Mouse (Mus musculus) liver, postnatal 0 days (tissue): ENCODE measurements at regions not wholly inside any gene's neighbourhood (a gene's known extent, or its start where the extent isn't known, plus 50 kb on each side); places are given as distances from the start of the nearest gene placed in this dataset.

Experiments used
- ATAC-seq: fragments of 200-750 bp; cut with Nextera tagmentation; 2 replicates; pipeline ENCODE4 v1.8.0; 2017; ENCODE audit warnings: mild to moderate bottlenecking, moderate library complexity
- DNase-seq: peaks from one replicate; pipeline ENCODE4 v3.0.0-alpha.2; 2016
- H3K27ac ChIP-seq: fragments of 300-500 bp; sonication (generic); 2 replicates; pipeline ENCODE4 v1.5.1; 2014; ENCODE audit warnings: antibody characterized with exemption, moderate library complexity, mild to moderate bottlenecking, low read depth
- H3K27me3 ChIP-seq: fragments of 300-500 bp; sonication (generic); 2 replicates; pipeline ENCODE4 v1.6.1; 2014; ENCODE audit warnings: low read length, control low read depth, mixed read lengths; ENCODE audit not compliant: insufficient read depth
- H3K36me3 ChIP-seq: fragments of 300-500 bp; sonication (generic); replicated peaks from 2 replicates; pipeline ENCODE4 v1.6.1; 2014; ENCODE audit warnings: mild to moderate bottlenecking, control low read depth, low read length, moderate library complexity, mixed read lengths; ENCODE audit not compliant: insufficient read depth
- H3K4me1 ChIP-seq: fragments of 300-500 bp; sonication (generic); 2 replicates; pipeline ENCODE4 v1.6.1; 2014; ENCODE audit warnings: antibody characterized with exemption, mild to moderate bottlenecking, control low read depth; ENCODE audit not compliant: insufficient read depth
- H3K4me2 ChIP-seq: fragments of 300-500 bp; sonication (generic); 2 replicates; pipeline ENCODE4 v1.6.1; 2014; ENCODE audit warnings: low read depth, mild to moderate bottlenecking, low read length, moderate library complexity, mixed read lengths
- H3K4me3 ChIP-seq: fragments of 300-500 bp; sonication (generic); 2 replicates; pipeline ENCODE4 v1.5.1; 2014; ENCODE audit warnings: low read depth, low read length
- H3K9ac ChIP-seq: fragments of 300-500 bp; sonication (generic); replicated peaks from 2 replicates; pipeline ENCODE4 v1.6.1; 2014; ENCODE audit warnings: mild to moderate bottlenecking, moderate library complexity
- H3K9me3 ChIP-seq: fragments of 300-500 bp; sonication (generic); 2 replicates; pipeline ENCODE4 v1.6.1; 2016; ENCODE audit warnings: mild to moderate bottlenecking, control low read depth, low read length, mixed read lengths
- CTCF ChIP-seq: sonication (generic); IDR thresholded peaks from 2 replicates; pipeline ENCODE4 v1.5.1; 2016; ENCODE audit warnings: antibody characterized with exemption, low read depth
- EP300 ChIP-seq: IDR thresholded peaks from 2 replicates; pipeline ENCODE4 v1.6.1; 2016; ENCODE audit warnings: antibody characterized with exemption, low read depth, mild to moderate bottlenecking
- WGBS: fragments of 180-500 bp; shearing (Covaris S2); extraction: QIAGEN DNeasy Blood & Tissue Kit; methylation state at CpG from one replicate; pipeline ENCODE4 v1.1.7; 2014; ENCODE audit not compliant: insufficient replicate concordance; 5-methylcytosine and 5-hydroxymethylcytosine counted together

DNA sequence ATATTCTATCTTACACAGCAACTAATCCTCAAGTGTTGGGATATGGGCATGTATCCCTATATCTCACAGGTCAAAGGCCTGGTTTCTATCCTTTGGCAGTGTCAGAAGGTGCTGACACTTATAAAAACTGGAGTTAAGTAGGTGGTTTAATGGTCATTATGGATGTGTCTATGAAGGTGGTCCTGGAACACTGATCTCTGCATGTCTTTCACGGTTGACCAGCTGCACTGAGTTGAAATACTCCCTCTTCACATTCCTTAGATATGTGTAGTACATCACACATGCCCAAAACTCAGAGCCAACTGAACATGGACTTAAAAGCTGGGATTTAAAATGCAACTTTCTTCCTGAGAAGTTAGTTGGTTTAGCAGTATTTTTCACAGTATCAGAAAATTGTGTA is 1107.7 kb upstream of the Flrt2 start:
- no peak overlapping the region for H3K27ac ChIP-seq
- no peaks in the 10 kb centered on the region for H3K36me3 ChIP-seq
- DNase-seq = no peak
- no peaks in the 10 kb centered on the region for H3K9me3 ChIP-seq
- 53% methylated on average over 1 of the region's 1 CpGs for WGBS
- TF ChIP-seq EP300 (no peak), CTCF (no peak)
- no peaks in the 10 kb centered on the region for H3K4me1 ChIP-seq
- no peak overlapping the region for H3K4me3 ChIP-seq
- H3K4me2 ChIP-seq = no peak overlapping the region
- ATAC-seq = no peak
- H3K27me3 ChIP-seq = no peaks in the 10 kb centered on the region
- H3K9ac ChIP-seq = no peak overlapping the region

DNA sequence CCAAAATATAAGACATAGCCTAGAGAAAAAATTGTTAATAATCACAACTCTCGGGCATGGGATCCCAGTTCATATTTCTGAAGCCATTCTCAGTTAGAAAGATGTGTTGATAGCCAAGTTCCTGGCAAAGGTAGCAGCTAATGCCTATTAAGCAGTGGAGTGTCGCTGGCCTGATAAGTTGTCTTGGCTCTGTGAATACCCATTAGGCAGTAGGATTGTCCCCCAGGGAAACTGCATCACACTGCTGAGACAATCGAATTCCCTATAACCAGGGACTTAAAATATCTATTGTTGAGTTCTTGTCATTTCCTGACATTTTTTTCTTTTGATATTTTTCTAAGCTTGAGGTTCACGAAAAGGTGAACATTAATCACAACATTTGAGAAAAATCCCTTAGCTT is 1105.0 kb upstream of the Flrt2 start:
- Histone ChIP-seq H3K4me3 (no peak overlapping the region), H3K36me3 (no peaks in the 10 kb centered on the region), H3K27me3 (no peaks in the 10 kb centered on the region), H3K9ac (no peak overlapping the region), H3K9me3 (no peaks in the 10 kb centered on the region), H3K4me2 (no peak overlapping the region), H3K27ac (no peak overlapping the region), H3K4me1 (no peaks in the 10 kb centered on the region)
- no peak for ATAC-seq
- 59% methylated on average over 4 of the region's 4 CpGs for WGBS
- TF ChIP-seq EP300 (no peak), CTCF (no peak)
- DNase-seq = no peak

DNA sequence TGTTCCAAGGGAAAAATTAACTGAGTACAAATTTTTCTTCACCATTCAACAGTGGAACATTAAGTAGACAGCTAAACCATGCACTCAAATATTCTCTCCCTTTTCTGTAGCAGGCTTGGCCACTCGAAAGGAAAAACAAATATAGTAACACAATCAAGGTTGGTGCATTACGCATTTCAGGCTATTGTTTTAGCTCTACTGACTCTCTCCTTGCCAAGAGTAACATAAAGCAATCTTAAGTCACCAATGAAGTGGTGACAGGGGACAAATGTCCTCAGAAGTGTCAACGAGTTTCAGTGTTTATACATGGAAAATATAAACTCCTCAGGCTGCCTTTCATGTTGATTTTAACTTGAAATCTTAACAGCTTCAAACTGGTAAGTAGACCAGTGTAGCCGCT is 1103.4 kb upstream of the Flrt2 start:
- 60% methylated on average over 4 of the region's 4 CpGs for WGBS
- DNase-seq (no peak), ATAC-seq (no peak)
- no peaks in the 10 kb centered on the region for H3K27me3 ChIP-seq
- H3K4me1 ChIP-seq = no peaks in the 10 kb centered on the region
- H3K36me3 ChIP-seq = no peaks in the 10 kb centered on the region
- H3K9ac ChIP-seq = no peak overlapping the region
- no peak overlapping the region for H3K4me3 ChIP-seq
- no peak for TF ChIP-seq CTCF
- TF ChIP-seq EP300 = no peak
- H3K4me2 ChIP-seq = no peak overlapping the region
- no peak overlapping the region for H3K27ac ChIP-seq
- no peaks in the 10 kb centered on the region for H3K9me3 ChIP-seq

DNA sequence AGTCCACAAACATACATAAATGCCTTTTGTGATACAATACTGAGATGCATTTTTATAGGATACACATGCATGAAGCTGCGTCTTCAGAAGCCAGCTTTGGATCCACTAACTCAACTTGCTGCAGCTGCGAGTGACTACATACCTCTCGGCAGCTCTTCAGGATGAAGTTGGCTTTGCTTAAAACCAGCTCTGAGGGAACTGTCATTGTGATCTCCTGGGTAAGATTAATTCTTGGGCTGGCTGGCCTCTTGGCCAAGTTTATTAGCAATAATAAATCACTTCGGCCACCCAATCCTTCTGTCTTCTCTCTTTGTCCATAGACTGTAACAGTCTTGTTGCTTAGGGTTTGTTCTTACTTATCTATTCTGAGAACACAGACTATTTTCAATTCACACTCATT is 1103.0 kb upstream of the Flrt2 start:
- WGBS = 82% methylated on average over 4 of the region's 4 CpGs
- Histone ChIP-seq H3K36me3 (no peaks in the 10 kb centered on the region), H3K4me1 (no peaks in the 10 kb centered on the region), H3K9ac (no peak overlapping the region), H3K27me3 (no peaks in the 10 kb centered on the region), H3K4me2 (no peak overlapping the region), H3K4me3 (no peak overlapping the region), H3K9me3 (no peaks in the 10 kb centered on the region), H3K27ac (no peak overlapping the region)
- no peak for ATAC-seq
- TF ChIP-seq EP300 (no peak), CTCF (no peak)
- DNase-seq = no peak

DNA sequence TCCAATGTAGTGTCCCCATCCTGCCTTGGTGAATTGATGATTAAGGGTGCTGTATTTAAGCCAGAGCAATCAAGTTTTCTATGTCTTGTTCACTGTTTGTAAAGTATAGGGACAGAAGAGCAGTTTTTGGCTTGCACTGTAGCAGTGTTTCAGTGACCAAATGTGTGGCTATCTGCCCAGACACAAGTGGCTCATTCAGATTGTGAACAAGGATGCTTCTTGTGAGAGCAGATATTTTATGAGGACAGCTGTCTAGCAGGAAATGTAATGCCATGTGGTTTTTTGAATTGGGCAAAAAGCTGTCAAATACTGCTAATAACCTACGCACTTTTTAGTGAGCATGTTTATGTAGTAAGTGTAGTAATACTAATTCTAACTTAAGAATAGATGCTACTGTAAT is 1086.5 kb upstream of the Flrt2 start:
- Histone ChIP-seq H3K36me3 (no peaks in the 10 kb centered on the region), H3K27me3 (no peaks in the 10 kb centered on the region), H3K4me3 (no peak overlapping the region), H3K9me3 (no peaks in the 10 kb centered on the region), H3K27ac (no peak overlapping the region), H3K4me1 (no peaks in the 10 kb centered on the region), H3K4me2 (no peak overlapping the region), H3K9ac (no peak overlapping the region)
- 76% methylated on average over 1 of the region's 1 CpGs for WGBS
- ATAC-seq (no peak), DNase-seq (no peak)
- no peak for TF ChIP-seq CTCF
- TF ChIP-seq EP300 = no peak

DNA sequence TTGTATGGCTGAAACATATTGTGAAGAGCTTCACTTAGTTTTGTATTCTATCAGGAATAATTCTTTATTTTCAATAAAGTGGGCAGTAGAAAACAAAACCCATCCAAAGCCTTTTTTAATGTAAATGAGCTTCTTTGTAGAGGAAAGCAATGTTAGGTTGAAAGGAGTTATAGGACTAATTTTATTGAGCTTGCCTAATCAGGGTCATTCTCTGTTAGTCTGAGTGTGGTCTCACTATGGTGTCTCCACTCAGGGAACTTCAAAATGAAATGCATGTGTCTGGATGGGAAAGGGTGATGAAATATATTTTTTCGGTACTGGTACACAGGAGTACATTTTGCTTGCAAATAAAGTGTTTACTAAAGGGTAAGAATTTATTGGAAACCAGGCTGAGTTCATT is 1055.5 kb upstream of the Flrt2 start:
- DNase-seq (no peak), ATAC-seq (no peak)
- no peak overlapping the region for H3K4me2 ChIP-seq
- H3K27me3 ChIP-seq = no peaks in the 10 kb centered on the region
- WGBS = 71% methylated on average over 1 of the region's 1 CpGs
- H3K27ac ChIP-seq = no peak overlapping the region
- H3K9ac ChIP-seq = no peak overlapping the region
- TF ChIP-seq CTCF (no peak), EP300 (no peak)
- no peaks in the 10 kb centered on the region for H3K9me3 ChIP-seq
- no peaks in the 10 kb centered on the region for H3K4me1 ChIP-seq
- no peak overlapping the region for H3K4me3 ChIP-seq
- no peaks in the 10 kb centered on the region for H3K36me3 ChIP-seq

DNA sequence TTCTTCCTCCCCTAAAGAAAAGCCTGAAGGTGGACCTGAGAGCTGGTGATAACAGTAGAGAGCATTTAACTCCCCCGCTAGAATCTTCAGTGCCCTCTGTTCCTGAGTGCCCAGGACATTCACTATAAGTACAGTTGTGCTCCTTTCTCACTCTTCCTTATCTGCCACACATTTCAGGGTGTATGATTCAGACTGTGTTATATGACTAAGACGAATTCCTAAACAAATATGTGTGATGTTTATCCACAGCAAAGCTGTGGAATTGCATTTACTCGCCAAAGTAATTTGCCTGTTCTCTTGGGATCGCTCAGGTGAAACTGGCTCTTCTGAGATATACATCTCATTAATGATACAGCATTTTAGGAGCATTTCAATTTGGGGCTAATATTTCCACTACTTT is 1051.9 kb upstream of the Flrt2 start:
- H3K9me3 ChIP-seq = no peaks in the 10 kb centered on the region
- no peak overlapping the region for H3K4me2 ChIP-seq
- H3K4me1 ChIP-seq = no peaks in the 10 kb centered on the region
- no peaks in the 10 kb centered on the region for H3K27me3 ChIP-seq
- no peak for ATAC-seq
- H3K9ac ChIP-seq = no peak overlapping the region
- H3K27ac ChIP-seq = no peak overlapping the region
- DNase-seq = no peak
- TF ChIP-seq EP300 (no peak), CTCF (no peak)
- H3K36me3 ChIP-seq = no peaks in the 10 kb centered on the region
- WGBS = 76% methylated on average over 4 of the region's 4 CpGs
- H3K4me3 ChIP-seq = no peak overlapping the region
